Mouse (Mus musculus): Measurements from ENCODE around the gene Slc35e4.
"Not testable (repeated sequence)": the region's sequence is repeated elsewhere in the genome, so short reads cannot be mapped to it uniquely, and the experiment has no call there.

The Slc35e4 gene

GRCm38 (mm10) chr11:3914109-3914840 is at the start of gene Slc35e4:
TSS of gene Slc35e4 (minus strand) at chr11:3914664.
- DNase-seq (ENCODE audit: low read depth, low spot score) = no peak

GRCm38 (mm10) chr11:3963610-3964415 is 49.3 kb upstream of the Slc35e4 start, which contains the start of gene Pes1:
TSS of gene Pes1 (plus strand) at chr11:3963975.
- DNase-seq (ENCODE audit: low read depth, low spot score) = peak; percentile 86

GRCm38 (mm10) chr11:3963155-3963554 is 48.7 kb upstream of the Slc35e4 start:
- no peak for DNase-seq (ENCODE audit: low read depth, low spot score)

- no peak for DNase-seq (ENCODE audit: low read depth, low spot score)
These were observed 47.3 kb upstream of the Slc35e4 start for GRCm38 (mm10) chr11:3961761-3962160.

- no peak for DNase-seq (ENCODE audit: low read depth, low spot score)
These were observed 46.4 kb upstream of the Slc35e4 start for GRCm38 (mm10) chr11:3960901-3961300.

- DNase-seq (ENCODE audit: low read depth, low spot score) = not testable (repeated sequence)
These were observed 40.9 kb upstream of the Slc35e4 start for GRCm38 (mm10) chr11:3955371-3955770.

- not testable (repeated sequence) for DNase-seq (ENCODE audit: low read depth, low spot score)
These were observed 40.4 kb upstream of the Slc35e4 start for GRCm38 (mm10) chr11:3954876-3955275.

- no peak for DNase-seq (ENCODE audit: low read depth, low spot score)
These were observed 31.9 kb upstream of the Slc35e4 start for GRCm38 (mm10) chr11:3946386-3946785.

- no peak for DNase-seq (ENCODE audit: low read depth, low spot score)
These were observed 26.9 kb upstream of the Slc35e4 start for GRCm38 (mm10) chr11:3941371-3941770.

- DNase-seq (ENCODE audit: low read depth, low spot score) = no peak
These were observed 22.9 kb upstream of the Slc35e4 start for GRCm38 (mm10) chr11:3937321-3937874.

GRCm38 (mm10) chr11:3936318-3936717 is 21.9 kb upstream of the Slc35e4 start:
- no peak for DNase-seq (ENCODE audit: low read depth, low spot score)

- no peak for DNase-seq (ENCODE audit: low read depth, low spot score)
These were observed 20.7 kb upstream of the Slc35e4 start for GRCm38 (mm10) chr11:3935135-3935534.

GRCm38 (mm10) chr11:3933756-3934285 is 19.4 kb upstream of the Slc35e4 start:
- no peak for DNase-seq (ENCODE audit: low read depth, low spot score)

- DNase-seq (ENCODE audit: low read depth, low spot score) = no peak
These were observed 17.2 kb upstream of the Slc35e4 start, which contains the start of gene Tcn2 for GRCm38 (mm10) chr11:3931511-3932211. TSS of gene Tcn2 (minus strand) at chr11:3932159.

- no peak for DNase-seq (ENCODE audit: low read depth, low spot score)
These were observed 16.5 kb upstream of the Slc35e4 start for GRCm38 (mm10) chr11:3930931-3931330.

GRCm38 (mm10) chr11:3930019-3930418 is 15.6 kb upstream of the Slc35e4 start:
- no peak for DNase-seq (ENCODE audit: low read depth, low spot score)

GRCm38 (mm10) chr11:3925916-3926315 is 11.5 kb upstream of the Slc35e4 start:
- no peak for DNase-seq (ENCODE audit: low read depth, low spot score)

- DNase-seq (ENCODE audit: low read depth, low spot score) = no peak
These were observed 8.3 kb upstream of the Slc35e4 start for GRCm38 (mm10) chr11:3922731-3923130.

- DNase-seq (ENCODE audit: low read depth, low spot score) = no peak
These were observed 7.7 kb upstream of the Slc35e4 start for GRCm38 (mm10) chr11:3922115-3922514.

- no peak for DNase-seq (ENCODE audit: low read depth, low spot score)
These were observed 6.9 kb upstream of the Slc35e4 start for GRCm38 (mm10) chr11:3921281-3921850.

- no peak for DNase-seq (ENCODE audit: low read depth, low spot score)
These were observed 6.0 kb upstream of the Slc35e4 start for GRCm38 (mm10) chr11:3920476-3920875.
